Mouse (Mus musculus): ENCODE measurements around the gene Gm20431. TPM values are rescaled to one million over a fixed set of nuclear protein-coding genes. Genes with fewer than 3 reads are reported as not detected.

The Gm20431 gene
- polyA plus RNA-seq, 1 experiment from 2014 or later, result 0.63 TPM

DNA sequence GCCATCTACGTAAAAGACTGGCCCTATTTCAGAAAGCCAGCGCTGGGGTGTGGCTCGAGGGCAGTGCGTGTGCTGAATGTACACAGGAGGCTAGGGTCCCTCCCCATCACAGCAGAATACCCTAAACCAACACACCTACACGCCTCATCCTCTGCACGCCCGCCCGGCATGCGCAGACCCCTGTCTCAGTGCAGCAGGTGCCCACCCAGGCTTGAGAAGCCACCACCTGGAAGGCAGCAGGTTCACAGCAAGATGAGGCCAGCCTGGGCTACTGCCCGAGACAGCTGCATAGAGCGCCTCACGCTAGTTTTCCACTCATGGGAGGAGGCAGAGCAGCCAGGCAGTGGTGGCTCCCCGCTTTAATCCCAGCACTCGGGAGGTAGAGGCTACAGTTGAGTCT, 49.2 kb downstream of the Gm20431 start:
- Histone ChIP-seq H3K9me3 (replicated peaks) (peaks cover 5% of the 10 kb centered on the region; the same call in 1 of the 2 replicates), H3K36me3 (replicated peaks) (peaks cover 88% of the 10 kb centered on the region), H3K4me2 (no peak overlapping the region), H3K9ac (no peak overlapping the region), H3K4me1 (replicated peaks) (peaks cover 26% of the 10 kb centered on the region), H3K27ac (replicated peaks) (no peak overlapping the region), H3K27me3 (no peaks in the 10 kb centered on the region), H3K4me3 (replicated peaks) (no peak overlapping the region)
- WGBS (ENCODE audit: insufficient replicate concordance), result 91% methylated on average over 14 of the region's 14 CpGs
- no peak for ATAC-seq (ENCODE audit: insufficient read depth)

GRCm38 (mm10) chr2:167611287-167611686, 50.0 kb downstream of the Gm20431 start:
- H3K4me2 ChIP-seq, result no peak overlapping the region
- peaks cover 26% of the 10 kb centered on the region for H3K4me1 ChIP-seq (replicated peaks)
- peak; percentile 26; the same call in 1 of the 2 replicates for ATAC-seq (ENCODE audit: insufficient read depth)
- no peaks in the 10 kb centered on the region for H3K27me3 ChIP-seq
- 61% methylated on average over 10 of the region's 10 CpGs for WGBS (ENCODE audit: insufficient replicate concordance)
- peaks cover 88% of the 10 kb centered on the region for H3K36me3 ChIP-seq (replicated peaks)
- no peak overlapping the region for H3K4me3 ChIP-seq (replicated peaks)
- peak overlapping the region; percentile 55; the same call in 1 of the 2 replicates for H3K27ac ChIP-seq (replicated peaks)
- no peak overlapping the region for H3K9ac ChIP-seq
- H3K9me3 ChIP-seq (replicated peaks), result peaks cover 5% of the 10 kb centered on the region; the same call in 1 of the 2 replicates

DNA sequence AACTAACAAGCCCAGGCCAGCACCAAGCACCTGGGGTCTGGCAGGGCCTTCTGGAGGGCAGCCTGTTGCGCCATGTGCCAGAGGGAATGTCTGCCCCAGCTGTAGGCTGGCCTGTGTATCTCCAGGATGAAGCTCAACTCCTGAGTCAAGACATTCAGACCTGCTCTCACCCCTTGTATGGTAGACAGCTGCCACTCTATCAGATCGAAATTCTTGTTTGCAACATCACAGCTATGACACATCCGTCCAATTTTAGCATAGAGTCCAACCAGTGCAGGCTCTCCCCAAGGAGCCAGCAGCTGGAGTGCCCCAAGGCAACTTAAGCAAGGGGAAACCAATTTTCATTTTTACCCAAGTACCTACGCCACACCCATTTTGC, 54.6 kb downstream of the Gm20431 start:
- Histone ChIP-seq H3K9ac (no peak overlapping the region), H3K4me1 (replicated peaks) (peaks cover 19% of the 10 kb centered on the region), H3K27me3 (peaks cover 11% of the 10 kb centered on the region; the same call in 1 of the 2 replicates), H3K27ac (replicated peaks) (0 out of 2 replicates have a peak overlapping the region, but pooled peaks have one; percentile 33), H3K9me3 (replicated peaks) (no peaks in the 10 kb centered on the region), H3K4me2 (no peak overlapping the region), H3K36me3 (replicated peaks) (peaks cover 48% of the 10 kb centered on the region), H3K4me3 (replicated peaks) (no peak overlapping the region)
- 83% methylated on average over 4 of the region's 4 CpGs for WGBS (ENCODE audit: insufficient replicate concordance)
- ATAC-seq (ENCODE audit: insufficient read depth), result no peak

GRCm38 (mm10) chr2:167605817-167606744, 55.2 kb downstream of the Gm20431 start:
- peaks cover 42% of the 10 kb centered on the region for H3K36me3 ChIP-seq (replicated peaks)
- no peak overlapping the region for H3K4me2 ChIP-seq
- peak overlapping the region; percentile 33; the same call in 1 of the 2 replicates for H3K27ac ChIP-seq (replicated peaks)
- 74% methylated on average over 17 of the region's 17 CpGs for WGBS (ENCODE audit: insufficient replicate concordance)
- H3K9me3 ChIP-seq (replicated peaks), result no peaks in the 10 kb centered on the region
- no peak overlapping the region for H3K9ac ChIP-seq
- H3K4me1 ChIP-seq (replicated peaks), result peaks cover 13% of the 10 kb centered on the region
- H3K27me3 ChIP-seq, result peaks cover 11% of the 10 kb centered on the region; the same call in 1 of the 2 replicates
- no peak for ATAC-seq (ENCODE audit: insufficient read depth)
- no peak overlapping the region for H3K4me3 ChIP-seq (replicated peaks)

DNA sequence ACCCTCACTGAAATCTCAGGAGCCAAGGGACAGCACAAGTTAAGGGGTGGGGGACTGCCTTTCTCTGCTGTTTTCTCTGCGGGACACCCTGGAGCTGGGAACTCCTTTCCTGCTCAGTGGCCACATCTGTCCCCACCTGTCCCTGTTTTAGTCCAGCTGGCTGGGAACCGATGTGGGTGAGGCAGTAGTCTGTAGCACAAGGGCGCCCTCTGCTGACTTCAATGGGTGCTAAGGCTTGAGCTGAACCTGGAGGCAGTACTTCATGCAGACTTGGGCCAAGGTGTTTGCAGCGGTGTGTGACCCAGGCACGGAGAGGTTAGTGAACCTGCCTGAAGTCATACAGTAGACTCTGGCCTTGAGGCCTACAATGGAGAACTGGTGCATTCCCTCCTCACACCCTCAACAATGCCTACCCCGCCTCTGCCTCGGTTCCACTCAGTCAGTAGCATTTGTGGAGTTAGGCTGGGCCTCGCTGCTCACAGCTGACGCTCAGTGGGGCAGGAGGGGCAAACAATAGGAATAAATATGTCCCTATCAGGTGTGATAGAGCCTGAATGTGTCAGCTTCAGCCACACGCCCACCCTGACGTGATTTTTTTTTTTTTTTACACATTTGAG, 56.0 kb downstream of the Gm20431 start:
- Histone ChIP-seq H3K27me3 (peaks cover 11% of the 10 kb centered on the region; the same call in 1 of the 2 replicates), H3K27ac (replicated peaks) (no peak overlapping the region), H3K9me3 (replicated peaks) (no peaks in the 10 kb centered on the region), H3K4me2 (no peak overlapping the region), H3K36me3 (replicated peaks) (peaks cover 34% of the 10 kb centered on the region), H3K4me1 (replicated peaks) (peaks cover 7% of the 10 kb centered on the region; the same call in 1 of the 2 replicates), H3K4me3 (replicated peaks) (no peak overlapping the region), H3K9ac (no peak overlapping the region)
- peak; percentile 62 for ATAC-seq (ENCODE audit: insufficient read depth)
- WGBS (ENCODE audit: insufficient replicate concordance), result 32% methylated on average over 11 of the region's 11 CpGs

DNA sequence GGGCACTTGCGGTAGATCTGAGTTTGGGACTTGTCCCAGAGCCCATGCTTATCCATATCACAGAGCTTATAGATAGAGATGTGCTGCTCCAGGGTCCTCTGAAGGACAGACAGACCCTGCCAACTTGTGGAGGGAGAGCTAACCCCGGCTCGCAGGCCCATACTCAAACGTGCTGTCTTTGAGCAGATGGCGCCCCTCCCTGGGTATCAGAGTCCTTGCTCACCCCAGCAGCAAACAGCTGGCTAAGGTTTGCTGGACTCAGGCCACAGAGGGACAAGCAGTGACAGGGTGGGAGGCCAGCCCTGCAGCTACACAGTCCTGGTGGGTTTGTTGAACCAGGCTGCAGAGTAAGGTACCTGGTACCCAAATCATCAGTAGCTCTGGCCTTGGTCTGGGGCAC, 58.3 kb downstream of the Gm20431 start:
- no peak overlapping the region for H3K9ac ChIP-seq
- peaks cover 20% of the 10 kb centered on the region for H3K36me3 ChIP-seq (replicated peaks)
- no peak overlapping the region for H3K27ac ChIP-seq (replicated peaks)
- H3K4me1 ChIP-seq (replicated peaks), result peaks cover 7% of the 10 kb centered on the region; the same call in 1 of the 2 replicates
- H3K9me3 ChIP-seq (replicated peaks), result no peaks in the 10 kb centered on the region
- H3K27me3 ChIP-seq, result peaks cover 19% of the 10 kb centered on the region; the same call in 1 of the 2 replicates
- ATAC-seq (ENCODE audit: insufficient read depth), result no peak
- no peak overlapping the region for H3K4me2 ChIP-seq
- no peak overlapping the region for H3K4me3 ChIP-seq (replicated peaks)
- 44% methylated on average over 5 of the region's 5 CpGs for WGBS (ENCODE audit: insufficient replicate concordance)

- 55% methylated on average over 2 of the region's 2 CpGs for WGBS (ENCODE audit: insufficient replicate concordance)
- no peak overlapping the region for H3K4me3 ChIP-seq (replicated peaks)
- H3K4me2 ChIP-seq, result no peak overlapping the region
- H3K9me3 ChIP-seq (replicated peaks), result no peaks in the 10 kb centered on the region
- H3K27ac ChIP-seq (replicated peaks), result no peak overlapping the region
- H3K36me3 ChIP-seq (replicated peaks), result peaks cover 17% of the 10 kb centered on the region
- H3K9ac ChIP-seq, result no peak overlapping the region
- H3K27me3 ChIP-seq, result peaks cover 24% of the 10 kb centered on the region
- ATAC-seq (ENCODE audit: insufficient read depth), result no peak
- peaks cover 7% of the 10 kb centered on the region for H3K4me1 ChIP-seq (replicated peaks)
Measured at GRCm38 (mm10) chr2:167602364-167602763, 58.9 kb downstream of the Gm20431 start.

- H3K9ac ChIP-seq, result no peak overlapping the region
- peaks cover 38% of the 10 kb centered on the region for H3K27me3 ChIP-seq
- peaks cover 7% of the 10 kb centered on the region for H3K4me1 ChIP-seq (replicated peaks)
- H3K27ac ChIP-seq (replicated peaks), result no peak overlapping the region
- WGBS (ENCODE audit: insufficient replicate concordance), result 60% methylated on average over 8 of the region's 8 CpGs
- no peaks in the 10 kb centered on the region for H3K9me3 ChIP-seq (replicated peaks)
- no peak overlapping the region for H3K4me2 ChIP-seq
- H3K36me3 ChIP-seq (replicated peaks), result no peaks in the 10 kb centered on the region
- ATAC-seq (ENCODE audit: insufficient read depth), result no peak
- H3K4me3 ChIP-seq (replicated peaks), result no peak overlapping the region
Measured at GRCm38 (mm10) chr2:167600481-167600995, 60.8 kb downstream of the Gm20431 start.

- H3K4me1 ChIP-seq (replicated peaks), result peaks cover under 1% of the 10 kb centered on the region
- ATAC-seq (ENCODE audit: insufficient read depth), result no peak
- H3K9ac ChIP-seq, result no peak overlapping the region
- no peak overlapping the region for H3K4me2 ChIP-seq
- no peaks in the 10 kb centered on the region for H3K9me3 ChIP-seq (replicated peaks)
- H3K27me3 ChIP-seq, result peaks cover 38% of the 10 kb centered on the region
- no peak overlapping the region for H3K27ac ChIP-seq (replicated peaks)
- 58% methylated on average over 6 of the region's 6 CpGs for WGBS (ENCODE audit: insufficient replicate concordance)
- H3K4me3 ChIP-seq (replicated peaks), result no peak overlapping the region
- no peaks in the 10 kb centered on the region for H3K36me3 ChIP-seq (replicated peaks)
Measured at GRCm38 (mm10) chr2:167599917-167600316, 61.4 kb downstream of the Gm20431 start.

DNA sequence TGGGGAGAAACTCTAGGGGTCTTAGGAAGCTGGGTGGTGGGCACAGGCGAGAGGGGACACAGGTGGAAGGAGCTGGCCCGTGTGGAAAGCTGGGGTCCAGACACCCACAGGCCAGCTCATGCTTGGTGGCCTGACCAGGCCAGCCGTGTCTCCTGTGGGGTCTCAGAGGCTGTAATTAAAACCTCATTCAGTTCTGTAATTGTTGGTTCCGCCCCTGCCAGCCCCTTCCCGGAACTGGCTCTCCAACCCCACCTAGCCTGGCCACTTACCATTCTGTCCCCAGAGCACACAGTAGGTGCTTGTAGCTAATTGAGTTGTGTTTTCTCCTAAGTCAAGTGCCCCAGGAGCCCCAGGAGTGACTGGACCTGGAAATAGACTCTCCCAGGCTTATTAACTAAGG, 62.1 kb downstream of the Gm20431 start:
- no peaks in the 10 kb centered on the region for H3K9me3 ChIP-seq (replicated peaks)
- no peak overlapping the region for H3K27ac ChIP-seq (replicated peaks)
- H3K4me2 ChIP-seq, result no peak overlapping the region
- no peak overlapping the region for H3K9ac ChIP-seq
- peaks cover 38% of the 10 kb centered on the region for H3K27me3 ChIP-seq
- no peak overlapping the region for H3K4me3 ChIP-seq (replicated peaks)
- H3K4me1 ChIP-seq (replicated peaks), result no peaks in the 10 kb centered on the region; the same call in 1 of the 2 replicates
- ATAC-seq (ENCODE audit: insufficient read depth), result no peak
- WGBS (ENCODE audit: insufficient replicate concordance), result 69% methylated on average over 5 of the region's 5 CpGs
- H3K36me3 ChIP-seq (replicated peaks), result no peaks in the 10 kb centered on the region

Data from liver, embryonic 15.5 days (tissue).